Mouse (Mus musculus) G1E-ER4 (cell line): ENCODE measurements around the gene Vrk1. TPM values are rescaled to one million over a fixed set of nuclear protein-coding genes. Genes with fewer than 3 reads are reported as not detected.

Experiments
- GATA1 ChIP-seq: IDR thresholded peaks from one replicate; pipeline ENCODE4 v1.8.0; 2012; ENCODE audit warnings: low read length, inconsistent platforms
- polyA plus RNA-seq: library from polyadenylated mRNA; stranded (reverse); fragments of >175 nt; gene quantifications from 2 replicates; pipeline ENCODE4 v1.2.3, GENCODE M21; 2012

Vrk1 gene
- polyA plus RNA-seq, 1 experiment = 30.1 TPM

DNA sequence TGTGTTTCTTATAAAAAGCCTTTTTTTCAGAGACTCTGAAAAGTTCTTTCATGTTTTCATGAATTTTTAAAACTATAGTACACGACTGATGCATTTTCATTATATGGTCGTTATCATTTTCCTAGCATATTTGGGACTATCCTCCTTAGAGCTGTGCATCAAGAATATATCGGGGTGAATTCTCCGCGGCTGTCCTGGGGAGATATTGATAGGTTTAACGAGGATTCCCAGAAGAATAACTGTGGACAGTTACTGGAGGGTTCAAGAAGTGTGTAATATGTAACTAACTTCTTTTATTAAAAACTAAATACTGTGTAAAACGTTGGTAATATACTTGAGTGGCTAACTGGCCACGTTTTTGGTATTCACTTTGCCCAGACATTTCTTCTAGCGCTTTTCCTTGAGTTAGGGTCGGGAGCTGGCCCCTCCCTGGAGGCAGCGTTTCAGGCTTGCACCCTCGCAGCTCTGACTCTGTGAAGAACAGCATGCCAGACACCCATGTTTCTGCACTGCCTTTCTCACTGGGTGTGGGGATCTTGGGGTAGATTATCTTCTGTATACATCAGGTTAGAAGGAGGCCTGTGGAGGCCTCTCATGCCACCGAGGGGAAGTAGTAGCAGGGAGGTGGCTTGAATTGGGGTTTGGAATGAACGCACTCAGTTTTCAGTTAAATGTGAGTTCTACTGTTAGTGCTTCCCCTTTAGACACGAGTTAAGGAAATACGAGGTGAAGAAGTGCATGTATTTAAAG lies 16.5 kb downstream of the Vrk1 start:
- TF ChIP-seq GATA1 = no peak

DNA sequence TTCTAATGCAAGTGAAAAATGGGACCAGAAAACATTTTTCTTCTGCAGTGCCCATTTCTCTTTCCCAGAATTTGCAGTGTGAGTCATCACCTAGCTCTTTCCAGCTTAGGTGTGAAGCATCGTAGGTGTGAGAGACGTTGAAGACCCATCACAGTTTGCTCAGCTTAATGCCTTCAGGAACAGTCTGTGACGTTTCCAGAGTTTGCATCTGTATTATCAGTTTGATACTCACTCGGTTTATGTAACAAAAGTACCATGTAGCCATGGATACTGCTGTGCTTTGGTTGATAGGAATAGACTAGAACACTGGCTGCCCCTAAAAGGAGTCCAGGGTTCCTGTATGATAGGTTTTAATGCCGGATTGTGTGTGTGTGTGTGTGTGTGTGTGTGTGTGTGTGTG lies 17.3 kb downstream of the Vrk1 start:
- TF ChIP-seq GATA1 = no peak

DNA sequence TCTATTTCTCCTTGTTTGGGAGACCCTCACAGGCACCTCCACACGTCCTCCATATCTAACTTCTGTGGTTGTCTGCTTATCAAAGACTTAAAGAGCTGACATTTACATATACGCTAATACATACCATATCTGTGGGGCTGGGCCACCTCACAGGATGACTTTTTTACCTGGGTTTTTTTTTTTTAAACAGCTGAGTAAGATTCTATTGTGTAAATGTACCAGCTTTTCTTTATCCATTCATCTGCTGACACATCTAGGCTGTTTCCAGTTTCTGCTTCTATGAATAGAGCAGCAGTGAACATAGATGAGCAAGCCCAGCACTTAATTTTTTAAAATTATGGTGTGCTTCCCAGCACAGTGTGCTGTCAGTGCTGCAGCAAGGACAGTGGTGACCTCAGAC lies 19.6 kb downstream of the Vrk1 start:
- TF ChIP-seq GATA1 = no peak

DNA sequence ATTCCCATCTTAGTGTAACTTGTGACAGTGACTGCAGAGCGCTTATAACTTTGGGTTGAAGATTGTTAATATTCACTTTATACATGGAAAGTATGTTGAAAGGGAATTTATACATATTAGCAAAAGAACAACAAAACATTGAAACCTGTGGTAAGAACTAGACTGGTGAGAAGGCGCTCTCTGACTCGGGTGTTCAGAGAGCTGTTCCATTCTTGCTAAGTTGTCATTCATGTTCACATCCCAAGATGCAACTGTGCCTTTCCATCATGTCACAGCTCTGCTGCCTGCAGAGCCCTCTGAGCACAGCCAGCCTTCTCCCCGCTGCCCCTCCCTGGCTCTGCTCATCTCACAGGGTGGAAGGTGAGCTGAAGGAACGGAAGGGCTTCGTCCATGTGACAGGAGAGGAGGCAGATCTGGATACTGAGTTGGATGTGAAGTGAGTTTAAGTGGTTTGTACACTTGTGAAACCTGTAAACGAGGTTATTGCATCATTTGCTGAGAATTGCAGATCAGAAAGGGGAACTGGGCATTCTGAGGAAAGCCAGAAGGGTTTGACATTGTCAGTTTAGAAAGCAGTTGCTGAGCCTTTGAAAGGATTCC lies 20.2 kb downstream of the Vrk1 start:
- TF ChIP-seq GATA1 = no peak

DNA sequence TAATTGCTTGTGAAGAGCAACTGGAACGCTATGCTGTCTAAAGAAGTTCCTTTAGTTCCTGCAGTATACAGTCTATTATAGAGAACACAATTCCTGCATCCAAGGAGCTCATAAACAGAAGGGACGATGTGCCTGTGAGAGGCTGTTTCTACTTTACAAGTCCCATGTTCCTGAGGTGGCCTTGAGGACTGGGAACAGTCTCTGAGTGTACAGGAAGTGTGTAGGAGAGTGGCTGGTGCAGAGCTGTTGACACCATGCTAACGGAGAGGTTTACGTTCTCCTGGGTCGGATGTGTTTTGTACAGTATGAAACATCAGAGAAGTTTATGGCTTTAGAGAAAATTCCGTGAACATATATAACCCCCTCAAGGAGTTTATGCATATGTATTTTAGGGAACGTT lies 20.8 kb downstream of the Vrk1 start:
- no peak for TF ChIP-seq GATA1

DNA sequence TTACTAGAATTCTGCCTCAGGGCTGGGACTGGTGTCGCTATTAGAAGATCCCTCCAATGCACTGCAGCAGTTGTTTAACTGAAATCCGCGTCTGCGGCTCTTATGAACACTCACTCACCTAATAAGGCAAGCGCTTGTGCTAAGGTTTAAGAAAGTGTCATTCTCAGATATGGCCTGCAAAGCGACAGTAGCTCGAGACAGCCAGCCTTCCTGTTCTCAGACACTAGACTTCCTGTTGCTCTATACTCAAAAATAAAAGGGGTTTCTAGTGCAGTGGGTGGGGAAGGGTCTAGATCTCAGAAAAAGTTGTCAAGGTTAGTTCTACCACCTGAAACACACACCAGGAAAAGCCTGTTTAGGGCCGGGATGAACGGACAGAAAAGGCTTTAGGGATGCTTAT lies 21.9 kb downstream of the Vrk1 start:
- TF ChIP-seq GATA1 = no peak

DNA sequence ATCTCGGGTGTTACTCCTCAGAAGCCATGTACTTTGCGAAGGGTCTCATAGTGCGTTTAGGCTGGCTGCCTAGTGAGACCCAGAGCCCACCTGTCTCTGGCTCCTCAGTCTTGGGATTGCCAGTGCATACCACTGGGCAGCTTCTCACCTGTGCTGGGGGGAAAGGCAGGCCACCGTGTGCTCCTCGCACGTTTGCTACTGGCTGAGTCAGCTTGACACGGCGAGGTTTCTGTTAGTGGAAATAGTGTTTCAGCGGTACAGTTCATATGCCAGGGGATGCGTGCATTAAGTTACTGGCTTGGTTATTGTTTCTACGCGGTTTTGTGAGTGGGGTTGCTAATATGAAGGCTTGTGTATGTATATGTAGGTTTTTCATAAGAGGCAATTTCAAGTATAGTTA lies 22.3 kb downstream of the Vrk1 start:
- TF ChIP-seq GATA1 = no peak

DNA sequence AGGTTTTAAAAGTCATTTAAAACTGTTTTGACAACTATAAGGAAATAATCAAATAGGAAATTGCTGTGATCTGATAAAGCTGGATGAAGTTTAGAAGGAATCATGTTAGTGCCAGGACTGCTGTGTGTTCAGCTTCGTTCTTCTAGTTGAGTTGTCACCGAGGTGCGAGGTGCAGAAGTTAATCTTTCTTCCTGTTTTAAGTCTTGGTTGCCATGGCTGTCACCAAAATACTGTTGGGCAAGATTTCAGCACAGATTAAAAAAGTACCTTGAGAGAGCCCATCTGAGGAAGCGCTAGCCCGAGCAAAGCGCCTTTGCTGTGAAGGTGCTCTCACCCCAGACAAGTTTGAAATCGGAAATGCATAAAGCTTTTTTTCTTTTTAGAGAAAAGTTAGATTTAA lies 24.2 kb downstream of the Vrk1 start:
- TF ChIP-seq GATA1 = no peak

DNA sequence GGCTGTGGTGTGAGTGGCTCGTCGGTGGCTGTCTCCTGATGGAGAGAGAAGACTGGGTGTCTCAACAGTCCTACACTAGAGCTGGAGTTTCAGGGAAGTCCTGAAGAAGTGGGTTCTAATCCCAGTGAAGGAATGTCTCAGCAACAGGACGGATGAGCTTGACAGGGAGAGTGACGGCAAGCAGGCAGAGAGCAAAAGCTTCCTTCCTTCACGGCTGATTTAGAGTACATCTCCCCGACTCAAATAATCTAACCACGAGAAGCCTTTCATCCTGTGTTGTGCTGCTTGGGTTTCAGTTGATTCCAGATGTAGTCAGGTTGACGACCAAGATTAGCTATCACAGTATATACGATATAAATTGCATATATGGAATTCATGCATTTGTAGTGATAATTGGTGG lies 24.7 kb downstream of the Vrk1 start:
- TF ChIP-seq GATA1 = no peak

DNA sequence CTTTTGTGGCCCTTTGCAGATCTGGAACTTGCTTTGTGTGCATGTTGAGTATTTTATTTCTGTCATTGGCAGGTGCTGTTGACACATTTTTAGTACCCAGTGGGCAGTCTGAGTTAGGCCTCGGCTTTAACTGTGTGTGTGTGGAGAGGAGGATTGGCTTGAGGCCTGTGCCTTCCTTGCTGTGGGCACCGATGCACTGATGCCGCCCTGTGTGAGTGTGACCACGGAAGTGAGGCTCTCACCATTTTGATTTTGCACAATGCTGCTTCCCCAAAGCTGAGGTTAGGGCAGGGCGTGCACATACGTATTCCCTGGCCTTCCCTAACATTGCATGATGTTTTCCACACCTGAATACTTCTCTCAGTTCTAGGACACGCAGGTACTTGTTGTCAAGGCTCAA lies 30.2 kb downstream of the Vrk1 start:
- TF ChIP-seq GATA1 = no peak

DNA sequence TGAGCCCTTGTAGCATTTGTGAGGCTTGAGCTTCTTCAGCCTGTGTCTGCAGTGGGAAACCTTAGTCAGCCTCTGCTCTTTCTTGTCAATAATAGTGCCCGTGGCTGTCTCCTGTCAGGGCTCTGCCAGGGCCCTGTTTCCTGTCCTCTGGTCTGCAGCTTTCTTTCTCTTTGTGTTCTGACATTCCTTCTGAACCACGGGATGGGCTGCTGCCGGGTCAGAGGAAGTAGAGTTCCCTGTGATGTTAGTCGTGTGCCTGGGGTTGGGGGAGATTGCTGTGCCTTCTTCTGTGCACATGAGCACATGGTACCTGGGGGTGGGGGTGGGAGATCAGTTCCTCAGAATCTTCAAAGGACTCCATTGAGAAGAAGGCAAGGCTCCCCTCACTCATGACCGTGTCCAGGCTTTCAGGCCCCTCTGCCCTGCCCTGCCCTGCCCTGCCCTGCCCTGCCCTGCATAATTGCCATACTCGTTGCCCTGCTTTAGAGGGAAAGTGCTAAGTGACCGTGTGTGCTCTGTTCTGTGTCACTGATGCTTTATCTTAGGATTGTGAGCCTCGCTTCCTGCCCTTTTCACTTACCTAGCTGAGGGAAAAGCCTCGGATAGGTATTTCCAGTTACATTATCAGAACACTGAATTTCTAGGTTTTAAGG lies 36.2 kb downstream of the Vrk1 start:
- TF ChIP-seq GATA1 = no peak

DNA sequence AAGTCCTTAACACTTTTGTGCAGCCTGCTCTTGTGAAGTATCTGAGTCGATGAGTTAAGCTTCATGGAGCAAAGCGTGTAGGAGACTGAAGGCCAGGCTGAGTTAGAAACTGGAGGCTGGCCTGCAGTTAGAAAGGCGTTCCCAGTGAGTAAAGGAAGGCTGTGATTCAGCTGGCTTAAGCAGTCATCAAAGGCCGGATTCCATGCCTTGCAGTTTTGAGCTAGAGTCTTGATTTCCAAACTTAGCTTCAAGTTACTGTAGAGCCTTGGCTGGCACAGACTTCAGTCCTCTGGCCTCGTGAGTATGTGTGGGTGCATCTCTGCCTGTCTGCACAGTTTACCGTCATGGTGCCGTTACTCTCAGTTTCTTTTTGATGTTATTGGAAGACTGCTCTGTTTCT lies 42.2 kb downstream of the Vrk1 start:
- TF ChIP-seq GATA1 = no peak

DNA sequence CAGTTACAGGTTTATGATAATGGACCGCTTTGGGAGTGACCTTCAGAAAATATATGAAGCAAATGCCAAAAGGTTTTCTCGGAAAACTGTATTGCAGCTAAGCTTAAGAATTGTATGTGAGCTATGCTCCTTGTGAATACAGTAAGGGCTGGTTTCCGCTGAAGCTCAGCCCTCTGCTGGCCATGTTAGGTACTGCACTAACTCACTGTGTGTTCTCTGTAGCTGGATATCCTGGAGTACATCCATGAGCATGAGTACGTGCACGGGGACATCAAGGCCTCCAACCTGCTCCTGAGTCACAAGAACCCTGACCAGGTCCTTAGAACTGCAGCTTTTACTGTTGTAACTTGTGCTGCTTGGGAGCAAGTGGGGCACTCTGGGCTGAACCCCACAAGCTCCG lies 45.8 kb downstream of the Vrk1 start:
- TF ChIP-seq GATA1 = no peak

DNA sequence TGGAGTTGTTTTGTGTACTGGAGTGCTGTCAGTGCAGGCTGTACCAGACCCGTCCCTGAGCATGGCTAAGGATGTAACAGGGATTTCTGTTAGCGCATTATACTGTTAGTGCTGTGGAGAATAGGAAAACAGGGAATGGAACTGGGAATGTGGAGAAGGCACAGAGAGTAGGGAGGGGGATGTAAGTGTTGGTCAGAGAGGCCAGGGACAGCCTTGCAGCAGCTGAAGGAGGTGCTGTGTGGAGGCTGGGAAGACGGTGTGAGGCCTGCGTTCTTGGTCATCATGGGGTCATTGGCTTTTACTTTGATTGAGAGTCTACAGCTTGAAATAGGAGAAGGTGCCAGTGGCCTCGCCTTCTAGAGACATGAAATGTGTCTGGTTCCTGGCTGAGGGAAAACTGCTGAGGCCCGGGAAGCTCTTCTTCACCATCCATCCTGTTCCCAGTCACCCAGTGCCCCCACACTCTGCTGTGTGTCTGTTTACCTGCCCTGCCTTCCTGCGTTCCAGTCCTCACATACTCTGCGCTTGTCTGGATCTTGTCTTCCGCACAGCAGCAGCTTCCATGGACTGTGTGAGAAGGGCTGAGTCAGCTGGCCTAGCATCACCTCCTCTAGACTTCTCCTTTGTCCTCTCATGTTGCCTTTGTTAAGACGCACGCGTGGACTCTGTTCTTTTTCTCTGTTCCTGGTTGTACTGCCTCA lies 50.0 kb downstream of the Vrk1 start:
- TF ChIP-seq GATA1 = no peak

DNA sequence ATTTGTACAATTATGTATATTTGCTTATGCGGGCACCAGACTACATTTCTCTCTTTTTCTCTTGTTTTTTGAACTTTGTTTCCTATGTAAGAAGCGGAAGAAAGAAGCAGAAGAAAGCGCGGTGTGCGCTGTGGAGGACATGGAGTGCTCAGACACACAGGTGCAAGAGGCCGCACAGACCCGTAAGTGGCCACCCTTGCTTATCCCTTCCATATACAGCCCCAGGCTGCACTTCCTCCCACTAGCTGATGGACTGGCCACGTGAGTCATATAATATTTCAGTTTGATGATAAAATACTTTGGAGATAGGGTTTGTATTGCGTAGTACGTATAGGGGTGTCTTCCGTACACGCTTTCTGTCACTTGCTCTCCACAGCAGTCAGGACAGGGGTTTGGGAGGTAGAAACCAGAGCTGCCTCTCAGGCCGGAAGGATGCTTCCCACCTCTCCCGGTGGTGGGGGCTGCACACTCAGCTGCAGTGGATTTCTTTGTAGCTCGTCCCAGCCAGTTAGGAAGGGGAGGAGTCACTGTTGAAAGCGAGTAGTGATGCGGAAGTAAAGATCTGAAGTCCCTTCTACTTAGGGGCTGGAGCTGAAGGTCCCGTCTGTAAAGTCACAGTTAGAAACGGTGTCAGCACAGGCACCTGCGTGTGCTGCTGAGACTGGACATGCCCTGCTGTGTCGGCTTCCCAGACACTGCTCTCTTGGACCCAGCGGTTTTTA lies 60.6 kb downstream of the Vrk1 start:
- no peak for TF ChIP-seq GATA1
